Mouse (Mus musculus): ENCODE data around the gene Cyb561d1. TPM values are rescaled to one million over a fixed set of nuclear protein-coding genes. Genes with fewer than 3 reads are reported as not detected.
A peak's percentile ranks its signal among the peaks of the same experiment; 100 is the strongest.

The Cyb561d1 gene
- total RNA-seq, 2 experiments from 2014 or later: 14.3 to 17.1 TPM

DNA sequence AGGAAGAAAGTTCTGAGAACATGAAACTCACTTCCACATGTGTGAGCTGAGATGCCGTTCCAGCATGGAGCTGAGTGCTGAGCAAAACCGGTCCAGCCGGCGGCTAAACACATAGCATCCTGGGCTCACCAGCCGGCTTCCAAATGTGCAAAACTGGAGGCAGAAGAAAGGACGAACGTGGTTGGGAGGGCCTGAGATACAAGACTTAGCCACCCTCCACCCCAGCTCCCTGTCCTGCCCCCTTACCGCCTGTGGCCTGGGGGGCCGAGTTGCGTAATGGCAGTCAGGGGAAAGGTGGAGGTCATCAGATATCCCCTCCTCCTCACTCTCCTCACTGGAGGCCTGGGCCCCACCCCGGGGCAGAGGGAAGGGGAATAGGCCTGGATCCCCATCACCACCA lies 3.5 kb upstream of the Cyb561d1 start:
- DNase-seq (ENCODE audit: extremely low spot score in 1 of 2, low spot score in 1 of 2): no peak

DNA sequence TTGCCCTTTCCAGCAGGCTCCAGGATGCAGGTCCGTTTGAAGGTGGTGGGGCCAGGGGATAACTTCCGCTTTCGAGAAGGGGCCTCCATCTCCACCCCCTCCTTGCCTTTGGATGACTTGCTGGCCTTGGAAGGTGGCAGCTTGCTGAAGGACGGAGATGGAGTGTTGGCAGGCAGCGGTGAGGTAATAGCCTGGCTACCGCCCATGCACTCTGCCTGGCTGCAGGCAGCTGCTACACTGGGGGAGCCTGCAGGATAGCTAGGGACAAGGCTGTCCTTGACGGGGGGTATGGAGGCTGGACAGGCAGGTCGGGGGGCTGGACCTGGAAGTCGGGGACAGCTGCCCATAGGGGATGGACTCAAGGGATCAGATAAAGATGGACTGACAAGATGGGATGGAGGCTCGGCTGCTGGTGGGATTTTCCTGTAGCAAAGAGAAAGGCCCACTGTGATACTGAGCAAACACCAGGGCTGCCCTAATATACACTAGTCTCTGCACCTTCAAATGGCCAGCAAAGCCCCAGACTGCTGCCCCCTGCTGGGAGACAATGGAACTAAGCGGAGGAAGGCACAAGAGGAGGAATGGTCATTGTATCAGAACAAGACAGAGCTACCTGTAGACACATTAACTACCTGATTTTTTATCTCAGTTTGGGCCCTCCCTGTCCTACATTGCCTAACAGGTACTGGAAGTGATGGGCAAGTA lies 2.8 kb upstream of the Cyb561d1 start:
- peak; percentile 68 to 95 for DNase-seq (ENCODE audit: extremely low spot score in 1 of 2, low spot score in 1 of 2)

DNA sequence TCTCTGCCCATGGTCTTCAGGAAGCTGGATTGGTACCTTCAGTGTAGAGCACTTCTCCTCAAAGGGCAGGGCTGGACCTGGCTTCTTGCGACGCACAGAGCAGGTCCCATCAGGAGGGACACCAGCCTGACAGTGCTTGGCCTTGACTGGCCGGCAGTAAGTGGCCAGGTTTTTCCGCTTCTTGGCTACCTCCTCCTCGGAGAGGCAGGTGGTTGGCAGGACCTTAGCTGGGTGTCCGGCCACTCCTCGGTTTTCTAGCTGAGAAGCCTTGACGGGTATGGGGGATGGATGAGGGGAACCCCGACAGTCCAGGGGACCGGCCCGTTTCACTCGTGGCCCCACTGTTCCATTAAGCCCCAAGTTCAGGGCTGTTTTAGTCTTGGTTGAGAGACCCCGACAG lies 2.2 kb upstream of the Cyb561d1 start:
- DNase-seq (ENCODE audit: extremely low spot score in 1 of 2, low spot score in 1 of 2): no peak

DNA sequence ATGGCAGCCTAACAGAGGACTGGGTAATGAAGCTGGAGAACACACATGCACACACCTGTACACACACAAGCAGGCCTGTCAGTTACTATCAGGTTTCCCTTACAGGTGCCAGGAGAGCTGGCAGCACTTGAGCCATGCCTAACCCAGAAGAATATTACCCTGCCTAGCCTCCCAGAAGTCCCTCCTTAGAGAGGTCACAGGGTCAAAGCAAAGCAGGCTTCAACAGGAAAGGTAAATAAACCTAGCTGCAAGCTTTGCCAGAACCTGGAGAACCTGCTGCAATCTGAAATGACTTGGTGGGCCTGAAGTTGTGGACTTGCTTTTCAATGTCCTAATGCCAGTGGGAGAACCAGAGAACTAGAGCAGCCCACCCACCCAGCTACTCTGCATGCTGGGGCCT lies 1.5 kb upstream of the Cyb561d1 start:
- DNase-seq (ENCODE audit: extremely low spot score in 1 of 2, low spot score in 1 of 2): no peak

DNA sequence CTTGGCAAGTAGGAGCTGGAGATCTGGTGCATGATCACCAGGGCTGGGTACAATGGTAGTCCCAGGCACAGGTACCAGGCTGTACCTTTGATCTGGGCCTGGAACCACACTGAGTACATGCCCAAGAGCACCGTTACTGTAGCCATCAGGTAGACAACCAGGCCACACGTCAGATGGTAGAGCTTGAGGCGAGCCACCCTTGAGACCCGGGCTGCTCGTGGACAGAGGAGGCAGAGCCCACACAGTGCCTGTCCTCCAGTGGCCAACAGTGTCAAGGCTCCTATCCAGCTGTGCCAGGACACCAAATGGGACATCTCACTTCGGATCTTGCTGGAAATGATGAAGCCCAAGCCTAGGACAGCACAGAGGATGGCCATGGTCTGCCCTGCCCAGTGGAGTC lies 1.8 kb downstream of the Cyb561d1 start:
- DNase-seq (ENCODE audit: extremely low spot score in 1 of 2, low spot score in 1 of 2): no peak

DNA sequence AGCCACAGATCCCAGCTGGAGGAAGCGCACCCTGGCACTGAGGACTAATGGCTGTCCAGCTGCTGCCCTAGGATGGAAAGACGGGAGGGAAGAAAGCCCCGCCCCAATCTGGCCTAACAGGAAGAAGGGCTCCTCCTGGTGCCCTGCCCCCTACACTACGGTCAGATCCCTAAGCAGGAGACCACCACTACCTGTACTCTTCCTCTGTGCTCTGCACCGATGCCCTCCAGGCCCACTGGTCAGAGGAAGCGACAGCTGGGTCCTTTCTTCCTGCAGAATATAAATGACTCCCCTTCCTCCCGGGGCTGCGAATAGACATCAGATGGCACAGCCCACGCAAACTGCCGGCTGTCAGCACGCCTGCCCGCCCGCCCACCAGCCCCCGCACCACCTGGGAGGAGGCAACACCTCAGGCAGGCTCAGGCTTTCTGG lies 3.9 kb downstream of the Cyb561d1 start:
- DNase-seq (ENCODE audit: extremely low spot score in 1 of 2, low spot score in 1 of 2): peak; percentile 67 to 68

DNA sequence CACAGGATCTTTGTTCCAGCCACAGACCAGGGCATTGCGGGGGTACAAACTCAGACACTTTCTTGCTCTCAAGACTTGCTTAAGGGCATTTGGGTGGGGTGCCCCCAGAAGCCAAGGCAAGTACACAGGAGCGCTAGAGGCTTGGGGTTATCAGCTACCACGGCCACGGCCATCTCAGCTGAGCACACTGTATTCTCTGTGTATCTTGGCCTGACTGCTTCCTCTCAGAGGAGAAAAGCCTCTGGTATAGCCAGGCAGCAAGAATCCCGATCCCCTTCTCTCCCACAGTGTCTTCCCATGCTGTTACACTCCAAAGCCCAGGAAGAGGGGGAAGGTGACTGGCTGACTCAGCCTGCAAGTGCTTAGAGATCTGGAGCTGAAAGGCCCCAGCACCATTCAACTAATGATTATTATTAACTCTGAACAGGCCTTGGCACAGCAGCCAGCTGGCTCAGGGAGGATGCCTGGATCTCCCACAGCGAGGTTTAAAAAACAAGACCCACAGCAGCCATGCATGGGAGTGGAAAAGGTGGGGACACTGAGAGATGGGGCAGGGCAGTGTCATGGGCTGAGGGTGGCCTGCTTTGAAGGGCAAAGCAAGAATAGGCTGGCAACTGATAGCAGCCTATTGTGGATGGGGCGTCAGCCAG lies 4.9 kb downstream of the Cyb561d1 start:
- peak in 1 of 2 experiments; percentile 56 for DNase-seq (ENCODE audit: extremely low spot score in 1 of 2, low spot score in 1 of 2)

DNA sequence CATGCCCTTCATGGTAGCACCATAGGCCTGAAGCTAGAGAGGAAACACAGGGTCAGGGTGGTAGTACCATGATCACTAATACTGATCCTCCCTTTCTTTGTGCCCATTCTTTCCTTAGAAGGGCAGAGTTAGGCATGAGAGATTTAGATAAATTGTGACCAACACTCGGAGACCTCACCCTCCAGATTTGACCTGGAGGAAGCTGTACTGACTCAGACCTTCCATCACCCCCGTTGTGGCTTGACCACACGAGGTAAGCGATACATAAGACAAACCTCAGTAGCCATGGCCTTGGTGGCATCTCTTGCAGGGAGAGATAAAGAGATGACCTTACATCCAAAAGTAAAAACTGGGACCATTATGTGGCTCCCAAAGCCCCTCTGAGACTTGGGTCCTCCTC lies 5.7 kb downstream of the Cyb561d1 start:
- no peak for DNase-seq (ENCODE audit: extremely low spot score in 1 of 2, low spot score in 1 of 2)

DNA sequence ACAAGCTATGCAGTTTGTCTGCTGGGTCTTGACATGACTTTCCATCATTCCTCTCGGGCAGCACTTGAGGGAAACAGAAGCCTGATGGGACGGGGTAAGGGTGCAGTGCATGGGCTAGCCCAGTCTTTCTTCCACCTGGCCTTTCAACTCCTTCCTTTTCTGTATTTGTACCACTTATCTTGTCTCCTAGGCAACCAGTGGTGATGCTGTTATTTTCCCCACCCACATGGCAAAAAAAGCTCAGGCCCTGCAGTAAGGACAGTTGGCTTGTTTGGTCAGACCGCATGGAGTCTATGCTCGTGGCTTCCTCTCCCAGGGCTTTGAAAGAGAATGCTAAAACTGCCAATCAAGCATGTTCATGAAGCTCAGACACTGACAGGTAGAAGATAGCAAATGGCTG lies 7.3 kb downstream of the Cyb561d1 start:
- no peak for DNase-seq (ENCODE audit: extremely low spot score in 1 of 2, low spot score in 1 of 2)

DNA sequence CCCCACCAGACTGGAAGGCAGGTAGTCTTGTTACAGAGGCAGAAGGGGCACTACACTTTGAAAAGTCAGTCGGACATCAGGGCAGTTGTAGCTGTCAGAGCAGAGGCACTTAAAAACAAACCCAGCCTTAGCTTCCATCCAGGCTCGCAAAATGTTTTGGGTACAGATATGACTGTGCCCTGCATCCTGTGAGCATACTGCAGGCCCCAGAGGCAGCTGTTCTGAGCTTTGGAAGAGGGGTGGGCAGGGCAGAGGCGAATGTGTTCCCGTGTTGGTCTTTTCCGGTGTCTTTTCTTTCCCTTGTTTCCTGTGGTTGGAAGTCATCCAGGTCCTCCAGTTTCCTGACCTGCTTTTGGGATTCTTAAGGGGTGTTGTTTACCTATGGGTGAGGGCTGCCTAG lies 11.1 kb downstream of the Cyb561d1 start:
- no peak for DNase-seq (ENCODE audit: extremely low spot score in 1 of 2, low spot score in 1 of 2)

DNA sequence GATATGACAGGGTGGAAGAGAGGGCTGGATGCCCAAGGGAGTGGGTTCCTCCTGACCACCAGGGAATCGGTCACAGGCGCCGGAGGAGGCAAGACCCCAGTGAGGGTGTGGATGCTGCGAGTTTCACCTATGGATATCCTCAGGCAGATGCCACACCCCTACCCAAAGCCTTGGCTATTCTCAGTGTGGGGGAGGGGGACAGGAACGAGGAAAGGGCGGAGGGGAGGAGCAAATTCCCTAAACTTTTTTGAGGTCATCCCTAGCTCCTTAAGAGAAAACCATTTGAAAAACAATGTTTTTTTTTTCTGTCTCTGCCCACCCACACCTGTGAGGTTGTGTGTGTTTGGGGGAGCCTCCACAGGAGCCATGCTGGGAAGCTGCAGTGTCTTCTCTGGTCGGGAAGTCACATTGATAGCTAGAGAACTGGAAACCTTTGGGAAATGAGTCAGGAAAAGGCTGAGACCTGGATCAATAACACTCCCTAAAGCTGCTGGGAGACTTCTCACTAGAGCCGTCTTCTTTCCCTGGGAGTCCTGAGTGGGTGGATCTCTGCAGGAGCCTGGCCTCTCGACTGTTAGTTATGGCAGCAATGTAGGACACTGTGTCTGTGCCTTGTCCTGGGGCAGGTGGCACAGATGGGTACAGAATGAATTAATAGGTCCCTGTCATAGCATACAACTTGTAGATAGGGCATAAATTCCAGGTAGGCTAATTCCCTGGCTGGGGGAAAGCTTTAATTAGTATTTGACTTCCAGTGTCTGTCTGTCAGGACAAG lies 12.1 kb downstream of the Cyb561d1 start:
- peak in 1 of 2 experiments; percentile 5 for DNase-seq (ENCODE audit: extremely low spot score in 1 of 2, low spot score in 1 of 2)

DNA sequence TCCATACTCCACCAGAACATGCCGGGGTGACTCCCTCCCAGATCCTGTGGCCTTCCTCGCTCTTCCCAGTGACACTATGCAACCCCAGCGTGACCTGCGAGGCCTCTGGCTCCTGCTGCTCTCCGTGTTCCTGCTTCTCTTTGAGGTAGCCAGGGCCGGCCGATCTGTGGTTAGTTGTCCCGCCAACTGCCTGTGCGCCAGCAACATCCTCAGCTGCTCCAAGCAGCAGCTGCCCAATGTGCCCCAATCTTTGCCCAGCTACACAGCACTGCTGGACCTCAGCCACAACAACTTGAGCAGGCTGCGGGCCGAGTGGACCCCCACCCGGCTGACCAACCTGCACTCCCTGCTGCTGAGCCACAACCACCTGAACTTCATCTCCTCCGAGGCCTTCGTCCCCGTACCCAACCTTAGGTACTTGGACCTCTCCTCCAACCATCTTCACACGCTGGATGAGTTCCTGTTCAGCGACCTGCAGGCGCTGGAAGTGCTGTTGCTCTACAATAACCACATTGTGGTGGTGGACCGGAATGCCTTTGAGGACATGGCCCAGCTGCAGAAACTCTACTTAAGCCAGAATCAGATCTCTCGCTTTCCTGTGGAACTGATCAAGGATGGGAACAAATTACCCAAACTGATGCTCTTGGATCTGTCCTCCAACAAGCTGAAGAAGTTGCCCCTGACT lies 13.8 kb downstream of the Cyb561d1 start:
- peak in 1 of 2 experiments; percentile 7 for DNase-seq (ENCODE audit: extremely low spot score in 1 of 2, low spot score in 1 of 2)

DNA sequence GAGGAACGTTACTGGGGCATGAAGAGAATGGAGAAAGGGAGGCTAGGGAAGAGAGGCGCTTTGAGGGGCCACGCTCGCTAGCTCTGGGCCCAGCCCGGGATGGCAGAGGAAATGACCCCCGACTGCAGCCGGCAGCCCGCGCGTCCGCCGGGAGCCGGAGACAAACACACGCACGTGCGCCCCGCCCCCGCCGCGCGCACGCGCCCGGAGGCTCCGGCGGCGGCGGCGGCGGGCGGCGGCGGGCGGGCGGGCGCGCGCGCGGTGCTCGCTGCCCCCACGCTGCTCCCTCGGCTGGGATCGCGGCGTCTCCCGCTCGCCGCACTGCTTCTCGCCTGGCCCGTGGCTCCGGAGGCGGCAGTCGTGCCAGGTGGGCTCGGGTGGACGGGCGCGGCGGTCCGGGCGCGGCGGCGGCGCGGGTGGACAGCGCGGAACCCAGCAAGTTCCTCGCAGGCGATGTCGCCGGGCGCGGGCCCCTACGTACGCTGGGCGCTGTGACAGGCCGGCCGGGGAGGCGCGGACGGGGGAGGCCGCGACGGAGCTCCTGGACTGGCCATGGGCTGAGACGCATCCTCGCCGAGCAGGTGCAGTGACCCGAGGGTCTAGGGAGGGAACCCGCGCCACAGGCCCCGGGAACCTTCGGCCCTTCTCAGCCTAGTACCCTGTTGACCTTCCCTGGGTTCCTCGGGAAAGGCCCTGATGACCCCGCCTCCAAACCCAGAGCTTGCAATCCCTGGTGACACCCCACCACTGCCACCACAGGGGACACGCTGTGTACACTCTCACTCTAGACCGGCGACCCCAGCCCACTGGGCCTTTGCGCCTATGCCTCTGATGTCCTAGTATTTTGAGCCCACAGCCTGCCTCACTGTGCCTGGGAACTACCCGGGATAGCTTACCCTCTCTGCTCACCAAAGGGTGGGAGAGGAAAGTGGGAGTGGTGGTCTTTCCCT lies 14.6 kb downstream of the Cyb561d1 start, which contains the start of gene Amigo1:
Amigo1 (plus strand) TSS at position 238 of the 950 bp plus-strand sequence.
- DNase-seq (ENCODE audit: extremely low spot score in 1 of 2, low spot score in 1 of 2): peak in 1 of 2 experiments; percentile 44

DNA sequence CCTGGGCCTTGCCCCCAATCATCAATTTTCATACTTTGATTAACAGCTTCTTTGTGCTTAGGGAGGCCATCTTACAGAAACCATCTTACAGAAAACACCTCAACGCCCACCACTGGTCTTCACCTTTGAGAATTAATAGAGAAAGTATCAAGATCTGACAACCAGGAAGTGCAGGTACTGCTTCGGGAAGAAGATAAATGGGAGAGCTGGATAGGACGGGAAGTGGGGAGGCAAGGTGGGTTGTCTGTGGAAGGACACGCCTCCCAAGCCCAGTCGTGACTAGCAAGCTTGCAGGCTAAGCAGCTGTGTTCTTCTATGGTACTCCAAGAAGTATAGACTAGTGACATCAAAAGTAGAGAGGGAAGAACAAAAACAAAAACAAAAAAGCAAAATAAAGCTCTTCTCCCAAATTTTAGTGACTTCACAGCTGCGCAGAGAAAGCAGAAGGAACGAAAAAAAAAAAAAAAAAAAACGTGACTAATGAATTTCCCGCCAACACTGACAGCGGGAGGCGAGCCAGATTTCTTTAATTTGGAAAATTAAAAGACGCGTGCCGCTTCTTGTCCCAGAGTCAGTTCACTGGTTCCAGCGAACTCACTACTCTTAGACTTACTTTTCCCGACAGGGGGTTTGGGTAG lies 15.4 kb downstream of the Cyb561d1 start:
- DNase-seq (ENCODE audit: extremely low spot score in 1 of 2, low spot score in 1 of 2): no peak

DNA sequence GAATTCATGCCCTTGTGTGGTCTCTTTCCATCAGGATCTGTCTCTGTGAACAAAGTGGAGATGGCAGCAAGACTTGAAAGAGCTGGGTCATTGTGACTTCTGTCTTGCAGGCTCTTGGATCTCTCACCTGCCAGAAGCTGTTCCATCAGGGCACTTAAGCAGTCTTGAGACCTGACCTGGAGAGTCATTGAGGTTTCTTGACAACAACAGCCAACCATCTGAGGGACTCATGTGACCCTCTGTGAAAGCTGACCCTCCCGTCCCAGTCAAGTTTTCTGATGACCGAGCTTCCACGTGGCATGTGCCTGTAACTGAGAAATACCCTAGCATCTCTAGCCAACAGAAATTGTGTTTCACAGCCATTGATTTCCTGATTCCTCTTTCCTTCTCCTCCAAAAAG lies 16.3 kb downstream of the Cyb561d1 start:
- DNase-seq (ENCODE audit: extremely low spot score in 1 of 2, low spot score in 1 of 2): no peak

DNA sequence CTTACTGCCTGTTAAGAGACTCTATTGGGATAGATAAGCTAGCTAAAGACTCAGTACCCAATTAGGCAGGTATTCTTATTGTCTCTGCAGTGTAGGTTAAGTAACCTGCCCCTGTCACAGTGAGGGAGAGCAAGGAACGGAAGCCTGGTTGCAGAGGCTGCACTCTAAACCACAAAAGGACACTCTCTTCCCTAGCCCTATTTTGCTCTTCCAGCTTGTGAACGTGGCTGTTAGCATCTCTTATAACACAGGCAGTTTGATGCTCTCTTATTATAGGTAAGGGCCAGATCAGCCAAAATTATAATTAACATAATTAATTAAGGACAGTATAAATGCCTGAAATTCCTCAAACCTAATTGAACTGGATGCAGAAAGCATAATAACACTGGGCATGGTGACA lies 20.5 kb downstream of the Cyb561d1 start:
- DNase-seq (ENCODE audit: extremely low spot score in 1 of 2, low spot score in 1 of 2): no peak

DNA sequence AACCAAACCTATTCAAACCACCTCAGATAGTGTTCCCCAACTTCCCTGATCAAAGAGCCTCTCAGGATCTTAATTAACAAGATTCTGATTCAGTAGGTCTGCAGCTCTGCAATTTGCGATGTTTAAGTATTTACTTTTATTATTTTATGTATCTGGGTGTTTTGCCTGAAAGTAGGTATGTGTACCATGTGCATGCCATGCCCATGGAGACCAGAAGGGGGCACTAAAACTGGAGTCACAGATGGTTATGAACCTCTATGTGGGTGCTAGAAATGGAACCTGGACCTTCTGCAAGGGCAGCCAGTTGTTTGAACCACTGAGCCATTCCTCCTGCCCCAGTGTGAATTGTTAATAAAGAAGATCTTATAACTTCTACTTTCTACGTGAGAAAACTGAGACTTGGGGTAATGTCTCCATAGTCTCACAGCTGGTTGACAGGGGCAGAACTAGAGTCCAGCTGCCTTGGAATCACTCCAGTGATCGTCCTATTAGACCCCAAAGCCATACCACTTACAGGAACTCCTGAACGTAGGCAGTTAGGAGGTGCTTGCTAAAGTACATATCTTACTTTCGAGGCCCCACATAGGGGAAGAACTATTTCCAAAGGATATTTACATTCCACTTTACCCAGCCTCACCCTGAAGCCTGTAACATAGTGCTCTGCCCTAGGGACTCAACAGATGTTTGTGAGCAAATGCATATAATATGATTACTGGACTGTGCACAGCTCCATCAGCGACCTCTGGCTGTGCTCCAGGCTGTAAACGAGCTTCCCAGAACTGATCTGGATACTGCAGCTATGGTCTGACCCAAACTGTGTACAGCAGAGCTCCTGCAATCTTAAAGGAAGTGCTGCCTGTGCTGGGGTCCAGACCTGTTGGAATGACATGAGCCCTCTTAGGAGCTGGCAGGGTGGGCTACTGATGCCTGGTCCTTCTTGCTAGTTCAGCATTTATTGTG lies 22.0 kb downstream of the Cyb561d1 start:
- DNase-seq (ENCODE audit: extremely low spot score in 1 of 2, low spot score in 1 of 2): no peak
